Mouse (Mus musculus) layer of hippocampus, adult 18-20 months (tissue): ENCODE results near the gene Dyrk4. TPM values are rescaled to one million over a fixed set of nuclear protein-coding genes. Genes with fewer than 3 reads are reported as not detected.

Experiments
- DNase-seq, 2 experiments: peaks; one replicate each; pipeline ENCODE4 v3.0.0; 2022; ENCODE audit warnings: low spot score in 2 of 2
- long read RNA-seq: library from polyadenylated mRNA; stranded (forward); transcript quantifications from one replicate; pipeline ENCODE4 v2.0.0, GENCODE M21; 2021
- total RNA-seq, 2 experiments: library from RNA; stranded (reverse); gene quantifications; 2 replicates each; pipeline ENCODE4 v1.2.3; 2021

The Dyrk4 gene
- total RNA-seq, result not detected
- long read RNA-seq, partial matches to known transcripts, result 0 of 1 reads
- long read RNA-seq, other reads (novel, unspliced or antisense), result 1 of 1 reads

DNA sequence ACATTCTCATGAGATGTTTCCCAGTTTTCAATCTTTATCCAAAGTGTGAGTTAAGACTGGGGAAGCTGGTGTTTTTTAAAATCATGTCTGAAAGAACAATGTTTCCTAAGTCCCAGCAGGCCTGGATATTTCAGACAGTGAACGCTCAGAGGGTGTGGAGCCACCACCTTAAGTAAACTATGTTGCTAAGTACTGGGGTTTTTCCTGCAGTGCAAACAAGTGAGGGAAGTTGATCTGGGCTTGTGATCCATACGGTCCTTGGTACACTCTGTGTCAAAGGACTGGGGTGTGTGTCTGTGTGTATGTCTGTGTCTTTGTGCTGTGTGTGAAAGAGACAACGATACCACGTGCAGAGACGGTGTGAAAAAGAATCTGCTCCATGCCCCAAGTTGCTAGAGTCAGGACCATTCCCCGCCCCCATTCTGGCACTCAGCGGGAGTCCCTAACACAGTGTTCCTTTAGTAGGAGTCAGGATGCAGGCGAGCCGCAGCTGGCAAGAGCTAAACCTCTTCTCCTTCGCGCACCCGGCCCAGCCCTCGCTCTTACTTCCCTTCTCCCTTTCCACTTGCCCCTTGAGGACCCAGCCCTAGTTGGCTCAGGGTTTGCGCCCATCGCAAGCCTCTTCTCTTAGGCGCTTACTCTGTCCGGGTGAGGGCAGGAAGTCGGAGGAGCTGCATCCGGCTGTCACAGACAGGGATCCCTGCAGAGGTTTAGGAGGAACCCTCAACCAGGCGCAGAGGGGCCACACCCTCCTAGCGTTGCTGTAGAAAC, at the start of gene Dyrk4:
Gene Dyrk4 (minus strand): TSS at position 729 of the 771 bp plus-strand sequence.
- no peak for DNase-seq

GRCm38 (mm10) chr6:126966241-126967026, 44.8 kb upstream of the Dyrk4 start:
- no peak for DNase-seq

DNA sequence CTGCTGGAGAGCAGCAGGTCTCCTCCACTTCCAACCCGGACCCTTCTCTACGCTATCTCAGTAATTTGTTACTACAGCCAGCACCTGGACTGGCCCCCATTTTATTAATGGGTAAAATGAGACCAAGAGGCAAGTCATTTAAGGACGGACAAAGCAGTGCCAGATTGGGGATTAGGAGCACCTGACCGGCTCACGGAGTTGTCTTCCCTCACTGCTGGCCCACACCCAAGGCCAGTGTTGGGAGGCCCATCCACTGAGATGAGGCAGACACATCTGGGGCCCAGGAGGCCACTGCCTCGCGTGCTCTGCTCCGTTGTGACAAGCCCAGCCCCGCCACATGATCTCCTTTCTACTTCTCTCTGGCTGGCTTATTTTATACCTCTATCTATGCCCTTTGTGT, 41.8 kb upstream of the Dyrk4 start:
- no peak for DNase-seq

DNA sequence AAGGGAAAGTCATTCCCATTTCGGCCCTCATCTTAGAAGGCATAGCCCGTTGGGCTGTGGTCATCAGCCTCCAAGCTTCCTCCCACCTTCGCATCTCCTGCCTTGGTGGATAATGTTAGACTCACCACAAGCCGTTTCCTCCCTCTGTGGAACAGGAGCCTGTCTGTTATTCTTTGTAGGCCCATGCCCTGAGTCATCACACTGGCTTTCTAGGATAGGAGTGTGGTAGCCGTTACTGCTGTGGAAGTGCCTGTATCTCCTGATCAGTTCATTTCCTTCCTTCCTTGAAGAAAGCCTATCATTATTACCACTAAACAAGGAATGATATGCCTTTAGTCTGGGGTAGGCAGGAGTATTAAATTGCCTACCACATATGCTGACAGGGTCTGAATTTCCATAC, 41.1 kb upstream of the Dyrk4 start:
- no peak for DNase-seq

GRCm38 (mm10) chr6:126961371-126962018, 39.9 kb upstream of the Dyrk4 start:
- DNase-seq, result no peak

DNA sequence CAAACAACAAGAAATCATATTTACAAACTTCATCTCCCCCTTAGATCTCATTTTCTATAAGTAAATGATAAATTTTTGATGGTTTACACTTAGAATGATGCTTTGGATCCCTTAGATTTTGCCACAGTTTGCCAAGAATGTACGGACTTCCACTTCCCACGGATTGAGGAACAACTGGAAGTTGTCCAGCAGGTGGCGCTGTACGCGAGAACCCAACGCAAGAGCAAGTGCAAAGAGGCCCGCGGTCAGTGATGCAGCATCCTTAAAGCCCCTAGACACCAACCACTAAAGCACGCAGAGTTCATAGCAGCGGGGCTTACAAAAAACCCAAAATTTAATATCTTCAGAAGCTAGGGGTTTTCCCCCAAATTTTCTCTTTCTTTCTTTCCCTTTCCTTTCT, 34.1 kb upstream of the Dyrk4 start:
- peak; percentile 55 to 79 for DNase-seq

DNA sequence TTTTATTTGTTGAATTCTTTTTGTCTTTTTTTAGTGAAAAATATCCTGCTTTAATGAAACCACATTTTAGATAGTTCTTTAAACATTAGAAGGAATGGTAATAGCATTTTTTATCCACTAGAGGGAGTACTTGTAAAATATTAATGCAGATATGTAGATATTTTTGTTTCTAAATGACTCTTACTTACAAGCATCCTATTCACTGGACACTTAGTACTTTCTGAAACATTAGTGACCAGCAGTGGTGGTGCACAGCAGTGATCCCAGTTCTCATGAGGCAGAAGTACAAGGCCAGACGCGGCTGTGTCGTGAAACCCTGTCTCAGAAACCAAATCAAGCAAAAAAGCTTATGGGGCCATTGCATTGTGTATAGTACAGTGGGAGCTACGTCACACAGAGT, 26.7 kb upstream of the Dyrk4 start:
- no peak for DNase-seq

GRCm38 (mm10) chr6:126940451-126940850, 18.8 kb upstream of the Dyrk4 start:
- DNase-seq, result peak in 1 of 2 experiments; percentile 12

DNA sequence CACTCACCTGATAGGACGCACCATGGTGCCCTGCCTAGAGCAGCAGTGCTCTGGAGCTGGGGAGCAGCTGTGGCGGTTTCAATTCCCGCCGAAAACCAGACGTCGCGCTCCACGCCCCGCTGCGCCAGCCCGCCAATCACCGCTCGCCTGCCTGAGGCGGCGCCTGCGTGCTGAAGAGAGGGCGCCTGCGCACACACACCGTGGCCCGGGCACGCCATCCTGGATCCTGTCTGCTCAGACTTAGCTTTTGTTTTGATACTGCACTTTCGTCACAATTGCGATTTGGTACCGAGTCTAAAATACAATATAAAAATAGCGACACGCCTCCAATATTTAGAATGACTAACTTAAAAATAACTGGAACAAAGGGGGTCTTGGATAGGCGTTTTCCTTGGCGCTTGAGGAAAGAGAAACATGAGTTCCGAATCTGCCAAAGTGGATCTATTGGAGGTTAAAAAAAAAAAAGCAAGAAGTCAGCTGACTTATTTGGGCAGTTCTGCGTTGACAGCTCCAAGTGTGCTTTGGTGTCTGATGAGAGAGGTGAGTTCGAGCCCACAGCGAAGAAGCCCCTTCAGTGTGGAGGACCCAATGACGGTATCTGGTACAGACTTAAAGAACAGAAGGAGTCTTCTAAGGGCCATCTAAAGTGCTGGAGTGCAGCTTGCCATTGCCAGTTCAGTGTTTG, 18.0 kb upstream of the Dyrk4 start, which contains the start of the genes Rad51ap1 and D6Wsu163e:
Gene Rad51ap1 (minus strand): TSS at position 101 of the 685 bp plus-strand sequence.
Gene D6Wsu163e (plus strand): TSS at position 476 of the 685 bp plus-strand sequence.
- DNase-seq, result peak; percentile 92 to 97

GRCm38 (mm10) chr6:126938853-126939486, 17.3 kb upstream of the Dyrk4 start:
- DNase-seq, result no peak

DNA sequence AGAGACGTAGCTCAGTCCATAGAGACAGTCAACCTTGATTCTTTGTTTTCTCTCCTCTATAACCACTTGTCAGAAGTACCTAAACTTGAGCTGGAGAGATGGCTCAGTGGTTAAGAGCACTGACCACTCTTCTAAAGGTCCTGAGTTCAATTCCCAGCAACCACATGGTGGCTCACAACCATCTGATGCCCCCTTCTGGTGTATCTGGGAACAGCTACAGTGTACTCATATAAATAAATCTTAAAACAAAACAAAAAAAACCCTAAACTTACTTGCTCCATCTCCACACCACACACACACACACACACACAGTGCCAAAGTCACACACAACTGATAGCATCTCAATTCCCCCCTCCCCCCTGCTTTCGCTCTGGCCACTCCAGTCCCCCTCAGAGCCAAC, 16.4 kb upstream of the Dyrk4 start:
- DNase-seq, result no peak

- DNase-seq, result no peak
These were observed 11.3 kb upstream of the Dyrk4 start for GRCm38 (mm10) chr6:126932896-126933295.

DNA sequence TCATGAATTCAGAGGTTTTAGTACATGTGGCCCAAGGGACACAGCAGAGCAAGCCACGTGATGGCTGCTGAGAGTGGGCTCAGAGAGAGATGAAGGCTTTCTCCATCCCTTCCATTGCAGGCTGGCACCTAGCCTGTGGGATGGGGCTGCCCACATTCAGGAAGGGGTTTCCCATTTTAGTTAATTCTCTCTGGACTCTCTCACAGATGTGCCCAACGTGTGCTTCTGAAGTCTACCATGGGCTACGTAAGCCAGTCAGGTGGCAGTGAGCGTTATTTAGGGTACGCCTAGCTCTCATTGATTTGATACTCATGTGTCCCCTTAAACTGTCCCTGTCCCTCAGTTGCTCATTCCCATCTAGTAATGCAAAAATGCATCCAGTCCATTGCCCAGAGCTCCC, 6.7 kb downstream of the Dyrk4 start:
- no peak for DNase-seq

DNA sequence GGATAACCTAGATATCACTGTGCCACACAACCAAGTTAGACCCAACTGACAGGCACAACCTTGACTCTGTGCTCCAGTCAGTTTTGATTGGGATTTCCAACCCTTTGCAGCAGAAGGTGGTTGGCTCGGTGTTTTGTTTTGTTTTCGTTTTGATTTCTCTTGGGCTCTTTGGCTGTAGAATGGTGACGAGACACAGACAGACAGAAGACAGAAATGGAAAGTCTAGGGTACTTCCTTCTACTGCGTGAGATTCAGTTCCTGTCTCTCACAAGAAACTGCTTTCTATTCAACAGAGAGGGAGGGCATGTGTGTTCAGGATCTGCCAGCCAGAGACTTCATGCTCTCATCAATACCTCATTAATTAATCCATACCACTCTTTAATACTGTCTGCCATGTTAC, 10.9 kb downstream of the Dyrk4 start:
- no peak for DNase-seq

GRCm38 (mm10) chr6:126907876-126908275, 13.8 kb downstream of the Dyrk4 start:
- no peak for DNase-seq

- DNase-seq, result no peak
These were observed 14.3 kb downstream of the Dyrk4 start for GRCm38 (mm10) chr6:126907378-126907777.

- DNase-seq, result no peak
These were observed 44.5 kb downstream of the Dyrk4 start for GRCm38 (mm10) chr6:126877118-126877517.

- DNase-seq, result no peak
These were observed 68.8 kb downstream of the Dyrk4 start, which contains the start of gene Akap3 for GRCm38 (mm10) chr6:126852881-126853280. Gene Akap3, plus strand, starts transcription at chr6:126853098.

DNA sequence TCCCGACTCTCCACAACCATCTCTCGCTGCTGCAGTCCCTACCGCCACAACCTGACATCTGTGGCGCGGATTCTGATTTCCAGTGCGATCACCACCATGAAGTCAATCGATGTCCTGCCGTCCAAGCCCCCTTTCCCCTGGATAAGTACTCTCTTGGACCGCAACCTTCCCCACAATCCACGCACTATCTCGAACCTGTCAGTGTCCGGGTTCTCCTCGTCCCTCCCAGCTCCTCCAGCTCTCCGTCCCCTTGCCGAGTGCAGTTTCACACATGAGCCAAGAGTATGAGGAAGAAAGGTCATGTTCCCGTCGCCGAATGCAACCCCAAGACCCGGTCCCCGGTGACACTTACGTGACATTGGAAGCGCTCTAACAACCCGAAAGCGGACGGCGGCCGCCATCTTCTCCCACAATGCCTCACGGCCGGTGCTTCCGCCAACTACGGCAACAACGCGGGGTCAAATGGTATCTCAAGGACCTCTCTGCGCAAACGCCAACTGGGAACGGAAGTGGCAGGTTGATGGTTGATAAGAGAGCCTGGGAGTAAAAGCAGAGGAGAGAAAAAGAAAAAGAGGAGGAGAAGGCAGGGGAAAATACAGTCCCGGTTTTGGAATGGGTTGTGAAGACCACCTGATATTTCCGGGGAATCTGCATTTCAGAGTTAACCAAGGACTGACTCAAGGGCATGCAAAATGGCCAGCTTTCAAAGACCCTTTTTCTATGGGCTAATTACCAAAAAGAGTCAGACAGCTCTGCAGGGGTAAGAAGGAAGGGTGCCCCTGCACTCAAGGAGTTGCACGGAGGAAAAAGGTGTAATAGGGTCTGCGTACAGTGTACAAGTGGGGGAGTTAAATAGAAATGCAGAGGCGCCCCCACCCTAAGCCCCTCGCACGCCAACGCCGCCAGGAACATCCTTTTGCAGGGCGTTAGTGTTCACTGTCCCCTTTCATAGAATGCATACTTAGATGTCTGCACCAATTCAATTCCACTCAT, 72.6 kb downstream of the Dyrk4 start, which contains the start of gene Ndufa9:
Gene Ndufa9 (minus strand): TSS at position 425 of the 993 bp plus-strand sequence.
- DNase-seq, result peak; percentile 91 to 98
